Mouse (Mus musculus) erythroblast, adult 5-6 weeks (primary cell): ENCODE results near the gene Xdh. TPM values are rescaled to one million over a fixed set of nuclear protein-coding genes. Genes with fewer than 3 reads are reported as not detected.

Experiments used
- ATAC-seq: replicated peaks from 2 replicates; pipeline ENCODE4 v1.8.0; 2016; ENCODE audit warnings: moderate number of reproducible peaks, mild to moderate bottlenecking, moderate TSS enrichment, inconsistent platforms; ENCODE audit not compliant: poor library complexity, low FRiP score, severe bottlenecking
- total RNA-seq, 2 experiments: library from RNA; stranded (forward) in 1 of 2; stranded (reverse) in 1 of 2; fragments of 150-400 nt in 1 of 2; fragments of 200-764, 138-1000 nt in 1 of 2; gene quantifications; 2 replicates each; pipeline versions ENCODE4 v1.2.3 to v1.2.4; 2015 to 2017; ENCODE audit warnings: low replicate concordance in 2 of 2

Gene Xdh
- total RNA-seq, 2 experiments from 2014 or later: 24.5 to 54.8 TPM

- no peak for ATAC-seq
Measured at GRCm38 (mm10) chr17:73946856-73947255, 3.1 kb downstream of the Xdh start.

- no peak for ATAC-seq
Measured at GRCm38 (mm10) chr17:73944661-73945060, 5.3 kb downstream of the Xdh start.

GRCm38 (mm10) chr17:73942268-73942962 is 7.6 kb downstream of the Xdh start:
- ATAC-seq: no peak

- ATAC-seq: no peak
Measured at GRCm38 (mm10) chr17:73941816-73942215, 8.2 kb downstream of the Xdh start.

- ATAC-seq: no peak
Measured at GRCm38 (mm10) chr17:73937073-73937472, 12.9 kb downstream of the Xdh start.

DNA sequence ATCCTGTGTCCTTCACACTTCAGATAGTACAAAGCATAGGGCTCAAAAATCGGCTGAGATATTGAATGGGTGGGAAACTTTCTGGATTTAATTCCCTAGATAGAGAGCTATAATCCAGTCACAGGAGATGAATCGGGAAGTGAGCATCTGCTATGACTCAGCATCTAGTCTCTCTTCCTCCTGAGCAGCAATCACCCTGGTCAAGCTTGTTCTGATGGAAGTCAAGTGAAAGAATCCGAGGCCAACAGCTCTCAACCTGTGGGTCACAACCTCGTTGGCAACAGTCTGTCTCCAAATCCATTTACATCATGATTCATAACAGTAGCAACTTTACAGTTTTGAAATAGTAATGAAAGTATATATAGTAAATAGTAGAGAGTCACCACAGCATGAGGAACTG is 14.8 kb downstream of the Xdh start:
- ATAC-seq: no peak

- ATAC-seq: no peak
Measured at GRCm38 (mm10) chr17:73934281-73934680, 15.7 kb downstream of the Xdh start.

GRCm38 (mm10) chr17:73933616-73934015 is 16.4 kb downstream of the Xdh start:
- ATAC-seq: no peak

DNA sequence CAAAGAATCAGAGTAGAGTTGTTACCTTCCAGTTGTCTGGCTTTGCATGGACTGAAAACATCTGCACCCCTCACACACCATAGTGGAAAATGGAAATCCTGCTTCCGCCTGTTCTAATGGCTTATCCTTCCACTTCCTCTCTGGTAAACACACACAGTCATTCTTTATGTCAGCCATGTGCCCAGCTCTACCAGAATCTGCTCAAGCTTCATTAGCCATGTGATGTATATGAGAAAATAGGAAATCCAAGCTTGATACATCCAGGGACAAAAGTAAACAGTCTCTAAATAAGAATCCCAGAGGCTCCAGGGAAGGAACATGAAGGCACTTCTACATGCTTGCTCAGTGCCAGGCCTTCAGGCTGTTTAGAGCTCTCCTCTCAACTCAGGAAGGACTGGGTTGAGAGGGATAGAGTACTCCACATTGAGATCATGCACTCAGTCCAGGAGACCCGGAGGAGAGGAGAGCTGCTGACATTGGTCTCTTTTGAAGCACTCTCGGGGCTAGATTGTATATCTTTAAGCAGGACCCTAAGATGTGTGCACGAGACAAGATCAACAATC is 17.4 kb downstream of the Xdh start:
- ATAC-seq: no peak

DNA sequence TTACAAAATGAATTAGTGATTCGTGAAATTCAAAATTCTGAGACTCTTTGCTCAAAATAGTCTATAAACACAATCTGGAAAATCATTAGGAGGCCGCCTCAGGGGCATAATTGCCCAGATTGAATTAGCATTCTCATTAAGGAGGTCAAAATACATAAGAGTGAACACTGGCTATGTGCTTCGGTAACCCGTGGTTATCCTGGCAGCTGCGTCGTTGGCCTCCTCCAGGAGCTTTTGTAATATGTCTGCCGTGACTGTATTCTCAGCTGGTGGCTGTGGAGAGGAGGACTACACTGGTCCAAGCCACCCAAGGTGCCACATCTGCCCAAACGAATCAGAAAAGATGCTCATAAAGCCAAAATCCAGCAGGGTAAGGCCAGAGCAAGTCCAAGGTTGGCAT is 30.5 kb downstream of the Xdh start:
- no peak for ATAC-seq

DNA sequence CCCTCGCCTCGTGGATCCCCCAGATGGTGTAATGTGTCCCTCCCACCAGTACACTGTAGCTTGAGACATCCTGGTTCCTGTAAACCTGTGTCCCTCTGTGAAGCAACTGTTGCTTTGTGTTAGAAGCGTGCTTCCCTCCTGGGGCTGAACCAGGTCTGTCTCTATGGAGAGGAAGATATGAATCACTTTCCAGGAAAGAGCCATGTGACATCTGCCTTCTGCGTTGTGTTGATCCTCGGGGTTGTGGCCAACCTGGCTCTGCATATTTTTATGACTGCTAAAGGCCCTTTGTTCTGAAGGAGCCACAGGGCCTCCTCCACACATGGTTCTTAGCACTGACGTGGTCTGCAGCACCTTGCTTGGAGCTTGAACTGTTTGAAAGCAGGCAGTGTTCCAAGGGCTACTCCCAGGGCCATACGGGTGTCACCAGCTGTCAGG is 31.0 kb downstream of the Xdh start:
- no peak for ATAC-seq

DNA sequence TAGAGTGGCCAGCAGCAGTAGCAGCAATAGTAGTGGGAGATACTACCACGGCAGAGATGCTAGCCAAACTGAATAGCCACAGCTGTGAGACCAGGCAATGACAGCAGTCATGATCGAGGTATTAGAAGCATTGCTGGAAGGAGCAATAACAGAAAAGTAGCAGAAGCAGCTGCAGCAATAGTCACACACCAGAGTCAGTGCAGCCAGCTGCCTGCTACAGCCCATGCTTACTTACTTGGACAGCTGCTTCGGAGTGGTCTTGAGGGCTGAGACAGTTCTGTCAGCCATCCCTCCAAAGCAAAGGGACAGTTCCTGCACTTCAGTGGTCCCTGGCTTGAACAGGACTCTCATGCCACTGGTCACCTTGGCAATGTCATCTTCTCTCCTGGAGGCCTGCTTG is 31.9 kb downstream of the Xdh start:
- no peak for ATAC-seq

DNA sequence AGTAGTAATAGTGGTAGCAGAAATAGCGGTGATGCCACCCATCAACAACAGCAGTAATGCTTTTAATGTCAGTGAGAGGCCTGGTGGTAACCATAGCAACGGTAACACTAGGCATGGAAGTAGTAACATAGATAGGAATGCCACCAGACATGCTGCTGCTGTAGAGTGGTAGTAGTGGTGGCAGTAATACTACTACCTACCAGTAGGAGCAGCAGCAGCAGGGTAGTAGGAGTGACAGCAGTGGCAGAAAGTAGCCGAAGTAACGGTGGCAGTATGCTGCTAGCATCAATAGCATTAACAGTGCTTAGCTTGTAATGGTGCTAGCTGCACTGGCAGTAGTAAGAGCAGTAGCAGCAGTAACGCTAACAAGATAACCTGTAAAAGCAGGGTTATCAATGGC is 32.3 kb downstream of the Xdh start:
- no peak for ATAC-seq

DNA sequence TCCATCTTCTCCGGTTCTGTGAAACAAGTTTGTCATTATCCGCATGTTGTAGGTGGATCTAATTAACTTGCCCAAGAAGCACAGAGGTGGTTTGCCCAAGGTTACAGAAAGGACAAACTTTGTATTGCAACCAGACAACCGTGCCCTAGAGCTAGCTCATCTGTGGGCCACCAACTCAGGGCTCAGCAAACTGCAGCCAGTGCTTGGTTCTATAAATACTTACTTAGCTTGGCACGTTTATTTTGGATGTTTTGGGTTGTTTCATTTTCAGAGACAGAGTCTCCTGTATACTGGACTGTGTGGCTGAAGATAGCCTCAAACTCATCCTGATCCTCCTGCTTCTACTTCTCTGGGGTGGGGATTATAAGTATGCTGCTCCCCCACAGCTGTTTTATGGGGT is 35.3 kb downstream of the Xdh start:
- ATAC-seq: no peak

DNA sequence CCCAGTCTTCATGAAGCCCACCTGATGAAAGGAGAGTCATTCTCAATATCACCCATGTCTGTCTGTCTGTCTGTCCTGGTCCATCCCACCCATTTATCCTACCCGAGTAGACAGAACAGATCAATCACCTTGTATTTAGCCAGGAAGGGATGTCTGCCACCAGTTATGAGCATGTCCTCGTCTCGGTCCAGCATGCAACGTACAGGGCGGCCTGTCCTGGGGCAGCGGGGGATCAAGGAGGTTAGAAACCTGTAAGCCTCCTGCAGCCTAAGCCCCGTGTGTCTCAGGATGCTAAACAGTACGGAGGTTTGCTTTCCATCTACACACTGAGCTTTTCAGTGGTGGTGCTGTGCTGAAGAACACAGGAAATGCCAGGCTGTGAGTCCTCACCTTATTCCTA is 43.9 kb downstream of the Xdh start:
- ATAC-seq: no peak

DNA sequence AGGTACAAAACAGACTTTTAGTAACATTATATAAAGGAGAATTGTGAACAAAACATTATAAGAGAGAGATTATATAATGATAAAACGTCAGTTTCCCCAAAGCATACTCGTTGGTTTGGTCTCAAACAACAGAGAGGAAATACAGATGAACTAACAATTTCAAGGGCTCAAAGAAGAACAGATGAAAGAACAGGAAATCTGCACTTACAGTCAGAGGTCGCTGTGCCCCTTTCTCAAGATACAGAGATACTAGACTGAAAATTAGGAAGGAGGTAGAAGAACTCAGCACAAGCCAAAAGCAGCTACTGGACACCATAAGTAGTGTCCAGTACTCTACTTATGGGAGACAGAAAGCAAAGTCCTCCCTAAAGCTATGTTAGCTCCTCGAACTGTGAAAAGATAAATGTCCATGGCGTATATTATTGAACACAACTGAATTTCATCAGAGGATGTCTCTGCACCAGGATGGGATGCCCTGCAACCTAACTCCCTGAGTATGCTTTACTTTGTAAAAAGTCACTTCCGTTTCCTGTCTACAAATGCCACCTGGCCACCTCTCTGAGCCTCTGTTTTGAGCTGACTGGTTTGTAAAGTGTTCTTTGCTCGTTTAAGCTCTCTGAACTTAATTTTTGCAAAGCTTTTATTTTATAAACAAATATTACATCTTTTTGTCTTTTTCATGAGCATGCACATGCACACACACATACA is 44.8 kb downstream of the Xdh start:
- no peak for ATAC-seq

DNA sequence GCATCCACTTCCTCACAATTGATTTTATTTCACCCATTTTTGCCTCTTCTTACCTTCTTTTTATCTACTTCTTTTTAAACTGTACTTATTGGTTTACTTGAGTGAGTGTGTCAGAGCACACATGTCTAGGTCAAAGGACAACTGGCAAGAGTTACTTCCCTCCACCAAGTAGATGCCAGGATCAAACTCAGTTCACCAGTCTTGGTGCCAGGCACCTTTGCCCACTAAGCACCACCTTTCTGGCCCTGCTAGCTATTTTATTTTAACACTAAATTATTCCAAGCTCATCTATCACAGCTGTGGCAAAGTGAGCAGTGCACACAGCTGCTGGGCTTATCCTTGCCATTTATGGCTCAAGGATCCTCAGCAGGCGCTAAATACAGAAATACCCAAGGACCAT is 46.9 kb downstream of the Xdh start:
- no peak for ATAC-seq

DNA sequence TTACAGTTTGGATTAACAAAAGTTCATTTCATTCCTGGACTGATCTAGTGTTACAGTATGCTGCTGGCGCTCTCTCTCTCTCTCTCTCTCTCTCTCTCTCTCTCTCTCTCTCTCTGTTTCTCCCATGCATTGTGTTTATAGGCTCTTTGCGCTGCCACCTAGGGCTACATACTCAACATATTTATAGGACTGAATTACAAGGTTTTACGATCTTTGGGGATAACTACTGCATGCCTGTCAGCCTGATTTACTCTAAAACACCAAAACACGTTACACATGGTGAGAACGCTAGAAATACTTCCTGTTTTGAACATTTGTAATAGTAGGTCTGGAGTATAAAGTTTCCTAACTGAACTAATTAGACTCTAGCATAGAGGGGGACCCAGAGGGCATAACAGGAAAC is 47.8 kb downstream of the Xdh start:
- no peak for ATAC-seq

DNA sequence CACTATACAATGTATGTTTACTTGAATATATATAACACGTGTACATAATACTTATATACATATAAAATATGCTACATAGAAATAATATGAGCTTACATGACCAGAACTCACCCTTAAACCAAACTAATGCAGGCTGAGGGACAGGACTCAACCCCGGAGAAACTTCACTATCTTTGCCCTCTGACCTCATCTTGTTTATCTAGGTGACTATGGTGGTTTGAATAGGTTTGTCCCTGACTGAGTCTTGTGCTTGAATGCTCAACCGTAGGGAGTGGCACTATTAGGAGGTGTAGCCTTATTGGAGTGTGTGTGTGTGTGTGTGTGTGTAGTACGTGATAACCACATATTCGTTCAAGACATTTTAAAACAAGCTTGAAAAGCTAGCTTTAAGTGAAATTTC is 55.6 kb downstream of the Xdh start:
- ATAC-seq: no peak

DNA sequence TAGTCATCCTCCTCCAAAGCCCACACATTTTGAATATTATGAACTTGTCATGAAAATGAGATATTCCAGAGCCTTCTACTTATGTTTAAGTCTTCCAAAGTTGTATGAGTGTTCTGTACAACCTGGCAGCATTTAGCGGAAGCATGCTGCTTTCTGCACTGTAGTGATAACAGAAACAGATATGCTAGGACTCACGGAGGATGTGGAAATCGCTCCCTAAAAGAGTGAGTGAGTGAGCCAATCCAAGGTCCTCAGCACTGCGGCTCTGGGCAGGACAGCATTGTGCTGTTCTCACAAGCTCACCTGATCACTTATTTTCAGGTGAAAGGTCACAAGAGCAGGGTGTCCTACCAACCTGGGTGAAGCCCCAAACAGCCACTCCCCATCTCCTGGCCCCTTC is 56.2 kb downstream of the Xdh start:
- ATAC-seq: no peak

DNA sequence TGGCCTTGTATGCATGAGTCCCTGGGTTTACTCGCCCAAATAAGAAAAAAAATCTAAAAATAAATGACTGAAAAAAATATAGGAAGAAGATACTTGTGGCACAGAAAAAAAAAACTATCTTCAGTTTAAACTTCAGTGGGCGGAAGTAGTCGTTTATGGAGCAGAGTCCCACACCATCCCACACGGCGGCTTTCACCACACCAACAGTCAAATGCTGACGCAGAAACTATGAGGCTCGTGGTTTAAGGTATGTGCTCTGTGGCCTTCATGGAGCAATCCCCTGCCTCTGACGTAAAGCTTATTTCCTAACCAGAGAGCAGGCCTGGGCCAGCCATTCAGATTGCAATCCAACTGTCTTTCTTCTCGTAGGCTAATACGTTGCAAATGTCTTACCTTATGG is 56.8 kb downstream of the Xdh start:
- ATAC-seq: no peak
